Mouse (Mus musculus): Measurements from ENCODE around the gene Plpp3. TPM values are rescaled to one million over a fixed set of nuclear protein-coding genes. Genes with fewer than 3 reads are reported as not detected.

The Plpp3 gene
- total and polyA plus RNA-seq, 3 experiments, result not detected

- no peak for TF ChIP-seq E2F4 (IDR thresholded peaks at IDR 0.05; ENCODE audit: borderline replicate concordance, low read depth, low read length)
- peak; percentile 43; the same call in 1 of the 2 replicates for TF ChIP-seq USF1 (IDR thresholded peaks at IDR 0.05; ENCODE audit: low read depth, low read length)
- TF ChIP-seq NELFE (IDR thresholded peaks at IDR 0.05; ENCODE audit: low read depth, low read length), result no peak
- TF ChIP-seq JUND (IDR thresholded peaks at IDR 0.05; ENCODE audit: low read depth, low read length), result no peak
- no peak for TF ChIP-seq MYB (IDR thresholded peaks at IDR 0.05; ENCODE audit: low read depth, low read length)
- no peak for TF ChIP-seq ZMIZ1 (IDR thresholded peaks at IDR 0.05; ENCODE audit: low read depth, low read length)
- no peak for TF ChIP-seq NRF1 (IDR thresholded peaks at IDR 0.05; ENCODE audit: insufficient read depth, low read depth, low read length, poor library complexity, severe bottlenecking)
- no peak for TF ChIP-seq RAD21 (IDR thresholded peaks at IDR 0.05; ENCODE audit: low read depth, low read length)
- peak; percentile 41; the same call in 1 of the 2 replicates for TF ChIP-seq BHLHE40 (IDR thresholded peaks at IDR 0.05; ENCODE audit: borderline replicate concordance, low read depth, low read length)
- TF ChIP-seq POLR2AphosphoS5 (IDR thresholded peaks at IDR 0.05; ENCODE audit: borderline replicate concordance, low read depth, low read length), result no peak
- no peak for TF ChIP-seq TAL1 (IDR thresholded peaks at IDR 0.05; ENCODE audit: low read length)
- no peak for TF ChIP-seq CHD1 (IDR thresholded peaks at IDR 0.05; ENCODE audit: low read depth, low read length)
- TF ChIP-seq RCOR1 (IDR thresholded peaks at IDR 0.05; ENCODE audit: low read depth, low read length), result peak; percentile 71
- no peak for TF ChIP-seq ETS1 (IDR thresholded peaks at IDR 0.05; ENCODE audit: low read depth, low read length)
- TF ChIP-seq HCFC1 (IDR thresholded peaks at IDR 0.05; ENCODE audit: low read depth, low read length), result no peak
- no peak for TF ChIP-seq SMC3 (IDR thresholded peaks at IDR 0.05; ENCODE audit: low read depth, low read length)
- no peak for TF ChIP-seq TBP (IDR thresholded peaks at IDR 0.05; ENCODE audit: low read depth, low read length)
- no peak for TF ChIP-seq MAZ (IDR thresholded peaks at IDR 0.05; ENCODE audit: low read depth, low read length)
- TF ChIP-seq KAT2A (conservative IDR thresholded peaks at IDR 0.05; ENCODE audit: low read depth, low read length), result no peak
- no peak for TF ChIP-seq SIN3A (IDR thresholded peaks at IDR 0.05; ENCODE audit: low read length)
- no peak for TF ChIP-seq ZKSCAN1 (IDR thresholded peaks at IDR 0.05; ENCODE audit: low read depth, low read length)
- no peak for TF ChIP-seq CTCF (IDR thresholded peaks at IDR 0.05 in 2 of 3, conservative IDR thresholded peaks at IDR 0.05 in 1 of 3; ENCODE audit: control insufficient read depth in 1 of 3, insufficient read depth in 1 of 3, low read depth in 2 of 3, low read length in 3 of 3, poor library complexity in 1 of 3, severe bottlenecking in 1 of 3)
Observed at GRCm38 (mm10) chr4:105276062-105276795, 119.1 kb downstream of the Plpp3 start (continued).

GRCm38 (mm10) chr4:105278161-105278560 lies 121.0 kb downstream of the Plpp3 start:
- Histone ChIP-seq H3K36me3 (ENCODE audit: control insufficient read depth in 1 of 2, insufficient read depth in 2 of 2, low read length in 2 of 2) (peaks cover 0 to 2% of the 10 kb centered on the region in 2 experiments; a peak in 2 of 4 replicates), H3K27ac (ENCODE audit: control insufficient read depth, low read depth, low read length) (no peak overlapping the region), H3K4me3 (ENCODE audit: control insufficient read depth in 1 of 2, insufficient read depth in 1 of 2, low read depth in 2 of 2, low read length in 2 of 2) (no peak overlapping the region), H3K79me2 (ENCODE audit: control insufficient read depth, insufficient read depth, low read length, poor library complexity) (no peaks in the 10 kb centered on the region), H3K27me3 (ENCODE audit: control insufficient read depth in 1 of 2, insufficient read depth in 2 of 2, low read length in 2 of 2) (no peaks in the 10 kb centered on the region), H3K9me3 (replicated peaks; ENCODE audit: insufficient read depth, low read length) (no peaks in the 10 kb centered on the region), H3K9ac (ENCODE audit: control insufficient read depth, low read depth, low read length, poor library complexity, severe bottlenecking) (no peak overlapping the region), H3K4me1 (ENCODE audit: control insufficient read depth in 1 of 2, insufficient read depth in 2 of 2, low read length in 2 of 2) (peaks cover 0 to 8% of the 10 kb centered on the region in 2 experiments; a peak in 3 of 4 replicates)
- DNase-seq (ENCODE audit: low read depth, low spot score), result no peak
- TF ChIP-seq RAD21 (IDR thresholded peaks at IDR 0.05; ENCODE audit: low read depth, low read length), result no peak
- TF ChIP-seq USF1 (IDR thresholded peaks at IDR 0.05; ENCODE audit: low read depth, low read length), result no peak
- no peak for TF ChIP-seq ZC3H11A (IDR thresholded peaks at IDR 0.05; ENCODE audit: low read depth, low read length)
- no peak for TF ChIP-seq JUND (IDR thresholded peaks at IDR 0.05; ENCODE audit: low read depth, low read length)
- TF ChIP-seq MAFK (IDR thresholded peaks at IDR 0.05; ENCODE audit: borderline replicate concordance, low read depth, low read length), result no peak
- no peak for TF ChIP-seq ZMIZ1 (IDR thresholded peaks at IDR 0.05; ENCODE audit: low read depth, low read length)
- no peak for TF ChIP-seq UBTF (IDR thresholded peaks at IDR 0.05; ENCODE audit: borderline replicate concordance, insufficient read depth, low read depth, low read length)
- no peak for TF ChIP-seq ZNF384 (IDR thresholded peaks at IDR 0.05; ENCODE audit: low read depth, low read length)
